Mouse (Mus musculus): Measurements from ENCODE around the gene Slc25a45.
A peak's percentile ranks its signal among the peaks of the same experiment; 100 is the strongest.
"Not testable (repeated sequence)": the region's sequence is repeated elsewhere in the genome, so short reads cannot be mapped to it uniquely, and the experiment has no call there.

Slc25a45 gene

GRCm38 (mm10) chr19:5856604-5857003, 21.0 kb upstream of the Slc25a45 start:
- DNase-seq (ENCODE audit: low spot score in 2 of 2) = no peak

- no peak for DNase-seq (ENCODE audit: low spot score in 2 of 2)
These were observed 15.1 kb upstream of the Slc25a45 start for GRCm38 (mm10) chr19:5862335-5863085.

GRCm38 (mm10) chr19:5863776-5864175, 13.8 kb upstream of the Slc25a45 start:
- no peak for DNase-seq (ENCODE audit: low spot score in 2 of 2)

GRCm38 (mm10) chr19:5864710-5865398, 12.8 kb upstream of the Slc25a45 start:
- no peak for DNase-seq (ENCODE audit: low spot score in 2 of 2)

DNA sequence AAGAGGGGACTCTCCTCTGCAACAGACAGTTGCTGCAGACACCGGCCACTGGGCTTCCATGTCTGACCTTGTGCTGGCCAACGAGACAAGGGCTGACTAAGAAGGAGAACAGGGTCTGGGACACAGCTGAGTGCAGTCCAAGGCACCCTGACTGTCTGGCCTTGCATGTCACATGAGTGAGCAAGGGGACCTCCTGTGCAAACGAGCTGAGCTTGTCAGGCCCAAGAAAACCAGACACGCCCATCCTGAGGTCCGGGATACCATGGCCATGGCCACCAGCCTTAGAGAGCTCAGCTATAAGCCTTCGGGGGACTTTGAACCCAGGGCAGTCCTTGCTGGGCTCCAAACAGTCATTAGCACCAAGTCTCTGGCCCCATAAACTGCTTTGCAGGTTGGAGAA, 9.5 kb upstream of the Slc25a45 start:
- DNase-seq (ENCODE audit: low spot score in 2 of 2) = no peak

GRCm38 (mm10) chr19:5871273-5871672, 6.3 kb upstream of the Slc25a45 start:
- no peak for DNase-seq (ENCODE audit: low spot score in 2 of 2)

- no peak for DNase-seq (ENCODE audit: low spot score in 2 of 2)
These were observed 5.9 kb upstream of the Slc25a45 start for GRCm38 (mm10) chr19:5871683-5872082.

DNA sequence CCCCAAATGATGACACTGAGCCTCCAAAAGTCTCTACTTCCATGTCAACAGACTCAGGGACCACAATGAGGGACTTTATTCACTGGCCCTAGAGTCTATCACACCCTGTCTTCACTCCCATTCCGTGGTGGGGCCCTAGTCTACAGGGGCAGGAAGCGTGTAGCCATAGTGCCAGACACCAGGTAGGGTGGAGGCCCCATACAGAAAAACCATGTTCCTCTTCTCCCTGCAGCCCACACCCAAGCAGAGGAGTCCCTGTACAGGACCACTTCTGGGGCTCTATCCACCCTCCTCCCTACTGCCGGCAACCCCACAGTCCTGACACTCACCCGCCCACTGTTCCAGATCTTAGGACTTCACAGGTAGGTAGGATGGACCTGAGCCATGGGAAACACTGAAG, 5.1 kb upstream of the Slc25a45 start:
- no peak for DNase-seq (ENCODE audit: low spot score in 2 of 2)

GRCm38 (mm10) chr19:5872931-5873556, 4.6 kb upstream of the Slc25a45 start:
- no peak for DNase-seq (ENCODE audit: low spot score in 2 of 2)

- no peak for DNase-seq (ENCODE audit: low spot score in 2 of 2)
These were observed 3.1 kb upstream of the Slc25a45 start for GRCm38 (mm10) chr19:5874391-5874968.

DNA sequence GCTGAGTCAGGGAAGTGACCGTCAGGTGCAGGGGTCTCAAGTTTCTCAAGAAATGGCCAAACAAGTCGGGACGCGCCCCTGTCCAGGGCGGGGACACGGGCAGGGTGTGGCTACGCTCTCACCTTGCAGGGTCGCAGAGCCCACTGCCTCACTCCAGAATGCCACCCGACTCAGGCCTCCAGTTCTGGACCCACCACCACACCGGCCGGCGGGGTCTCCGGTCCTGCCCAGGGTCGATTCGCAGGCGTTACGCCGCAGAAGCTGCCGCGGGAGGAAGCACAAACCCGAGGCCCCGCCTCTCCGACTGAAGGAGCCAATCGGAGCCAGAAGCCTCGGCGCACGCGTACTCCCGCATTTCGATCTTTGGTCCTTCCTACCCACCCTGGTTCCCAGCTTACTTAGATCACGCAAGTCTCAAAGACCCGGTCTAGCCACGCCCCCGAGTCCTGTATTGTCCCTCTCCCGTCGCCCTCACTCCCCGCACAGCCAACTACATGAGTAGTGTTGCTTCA, 2.6 kb upstream of the Slc25a45 start, which contains the start of gene Frmd8:
Gene Frmd8, minus strand, starts transcription at position 306 of the 512 bp plus-strand sequence.
- DNase-seq (ENCODE audit: low spot score in 2 of 2) = peak; percentile 85 to 94

GRCm38 (mm10) chr19:5878362-5878722, 734 bp downstream of the Slc25a45 start:
- DNase-seq (ENCODE audit: low spot score in 2 of 2) = no peak

GRCm38 (mm10) chr19:5878916-5879315, 1.3 kb downstream of the Slc25a45 start:
- DNase-seq (ENCODE audit: low spot score in 2 of 2) = no peak

- no peak for DNase-seq (ENCODE audit: low spot score in 2 of 2)
These were observed 2.1 kb downstream of the Slc25a45 start for GRCm38 (mm10) chr19:5879735-5880134.

DNA sequence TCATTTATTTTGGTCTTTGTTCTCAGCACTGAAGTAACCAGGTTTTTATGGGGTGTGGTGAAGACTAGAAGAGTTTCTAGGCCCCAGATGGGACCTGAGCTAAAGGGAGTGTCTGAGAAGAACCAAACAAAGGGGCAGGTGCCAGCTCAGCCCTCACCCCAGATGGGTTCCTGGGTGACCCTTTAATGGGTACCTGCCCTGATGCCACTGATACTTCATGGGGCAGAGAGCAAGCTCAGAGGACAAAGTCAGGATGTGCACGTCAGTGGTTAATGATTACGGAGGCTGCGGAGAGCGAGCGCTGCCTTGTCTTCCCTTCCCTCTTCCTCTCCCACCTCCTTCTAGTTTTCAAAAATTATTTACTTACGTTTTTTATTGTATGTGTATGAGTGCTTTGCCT, 3.5 kb downstream of the Slc25a45 start:
- no peak for DNase-seq (ENCODE audit: low spot score in 2 of 2)

DNA sequence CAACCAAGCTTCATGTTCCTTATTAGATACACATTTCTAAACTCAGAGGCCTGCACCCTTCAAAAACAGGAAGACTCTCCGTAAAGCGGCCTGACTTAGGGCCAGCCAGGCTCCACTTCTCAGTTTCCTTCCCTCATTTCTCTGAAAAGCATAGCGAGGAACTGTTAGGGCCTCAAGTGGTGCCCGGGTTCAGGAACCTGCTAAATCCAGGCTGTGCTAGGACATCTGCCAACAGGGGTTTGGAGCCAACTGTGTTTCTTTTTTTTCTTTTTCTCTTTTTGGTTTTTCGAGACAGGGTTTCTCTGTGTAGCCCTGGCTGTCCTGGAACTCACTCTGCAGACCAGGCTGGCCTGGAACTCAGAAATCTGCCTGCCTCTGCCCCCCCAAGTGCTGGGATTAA, 4.5 kb downstream of the Slc25a45 start:
- not testable (repeated sequence) for DNase-seq (ENCODE audit: low spot score in 2 of 2)

- no peak for DNase-seq (ENCODE audit: low spot score in 2 of 2)
These were observed 6.3 kb downstream of the Slc25a45 start for GRCm38 (mm10) chr19:5883935-5884334.

DNA sequence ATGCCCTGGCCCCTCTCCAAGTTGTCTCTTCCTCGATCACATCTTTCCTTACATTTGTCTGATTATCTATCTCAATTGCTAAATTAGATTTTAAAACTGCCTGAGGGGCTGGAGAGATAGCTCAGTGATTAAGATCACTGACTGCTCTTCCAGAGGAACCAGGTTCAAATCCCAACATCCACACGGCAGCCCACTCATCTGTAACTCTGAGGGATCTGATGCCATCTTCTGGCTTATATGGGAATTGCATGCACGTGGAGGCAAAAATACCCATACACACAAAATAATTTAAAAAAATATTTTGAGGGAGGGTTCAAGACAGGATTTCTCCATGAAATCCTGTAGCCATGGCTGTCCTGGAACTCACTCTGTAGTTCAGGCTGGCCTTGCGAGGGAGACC, 8.2 kb downstream of the Slc25a45 start:
- DNase-seq (ENCODE audit: low spot score in 2 of 2) = no peak

- DNase-seq (ENCODE audit: low spot score in 2 of 2) = no peak
These were observed 9.7 kb downstream of the Slc25a45 start for GRCm38 (mm10) chr19:5887234-5887815.

GRCm38 (mm10) chr19:5889211-5889610, 11.6 kb downstream of the Slc25a45 start:
- no peak for DNase-seq (ENCODE audit: low spot score in 2 of 2)

GRCm38 (mm10) chr19:5891521-5892258, 14.1 kb downstream of the Slc25a45 start:
- DNase-seq (ENCODE audit: low spot score in 2 of 2) = no peak
